Mouse (Mus musculus): ENCODE results near the gene Olfr432. TPM values are rescaled to one million over a fixed set of nuclear protein-coding genes. Genes with fewer than 3 reads are reported as not detected.

Gene Olfr432
- polyA plus RNA-seq (2012; ENCODE audit: low replicate concordance): 0.12 TPM in 1 of 2 replicates, not detected in the other

DNA sequence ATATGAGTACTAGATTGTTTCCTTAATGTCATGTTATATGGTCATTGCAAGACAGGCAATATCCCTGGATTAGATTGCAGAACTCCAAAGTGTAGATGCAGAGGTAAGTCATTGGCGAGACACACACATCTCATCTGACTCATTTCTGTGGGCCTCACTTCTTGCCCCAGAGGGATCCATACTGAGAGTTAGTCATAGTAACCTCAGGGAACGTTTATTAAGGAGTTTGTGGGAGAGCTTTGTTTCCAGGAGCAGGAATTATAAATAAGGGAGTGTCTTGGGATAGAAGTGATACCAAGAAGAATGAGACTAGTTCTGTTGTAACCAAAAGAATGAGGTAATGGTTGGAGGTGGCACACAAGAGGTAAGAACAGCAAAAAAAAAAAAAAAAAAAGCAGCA lies at the start of gene Olfr432:
Gene Olfr432 (plus strand): TSS at position 313 of the 400 bp plus-strand sequence.

DNA sequence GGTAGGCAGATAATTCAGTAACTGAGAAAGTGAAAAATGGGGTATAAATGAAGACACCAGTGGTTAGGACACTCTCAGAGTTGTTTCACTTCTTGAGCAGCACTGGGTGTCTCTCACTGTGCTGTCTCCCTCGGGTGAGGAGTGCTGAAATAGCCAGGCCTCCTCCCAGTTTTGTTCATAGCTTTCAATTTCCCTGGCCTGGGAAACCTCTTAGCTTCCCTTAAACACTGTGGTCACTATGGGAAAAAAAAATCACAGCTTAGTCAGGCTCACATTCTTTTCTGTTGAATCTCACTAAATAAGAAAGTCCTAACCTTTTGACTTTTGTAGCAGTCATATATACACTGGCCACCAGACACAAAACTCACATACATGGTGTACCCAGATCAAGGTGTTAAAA lies 17.3 kb upstream of the Olfr432 start, which contains the start of gene Ifi205:
Gene Ifi205 (minus strand): TSS at position 113 of the 400 bp plus-strand sequence.

DNA sequence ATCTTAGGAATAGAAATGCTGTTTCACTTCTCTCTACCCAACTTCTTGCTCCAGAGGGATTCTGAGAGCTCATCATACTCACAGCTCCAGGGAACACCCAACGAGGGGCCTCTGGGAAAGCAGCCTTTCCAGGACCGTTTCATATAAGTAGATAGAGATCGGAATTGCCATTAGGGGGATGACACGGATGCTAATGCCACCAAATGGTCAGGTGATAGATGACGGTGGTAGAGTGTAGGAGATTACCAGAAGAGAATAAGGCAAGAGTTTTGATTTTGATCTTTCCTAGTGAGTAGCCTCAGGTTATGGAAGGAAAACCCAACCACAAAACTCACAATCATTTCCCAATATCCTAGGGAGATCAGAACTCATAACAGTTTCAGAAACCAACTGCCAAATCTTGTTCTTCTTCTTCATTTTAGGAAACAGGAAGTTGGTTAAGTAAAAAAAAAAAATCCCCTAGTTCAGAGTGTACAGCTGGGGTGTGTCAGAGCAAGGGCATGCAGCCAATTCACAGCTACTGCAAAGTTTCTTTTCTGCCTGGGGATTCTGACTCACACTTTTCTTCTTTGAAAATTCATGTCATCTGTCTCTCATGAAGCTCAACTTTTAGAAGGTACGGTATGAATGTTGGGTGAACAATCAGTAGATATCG lies 8.4 kb upstream of the Olfr432 start, which contains the start of gene Olfr433:
Gene Olfr433 (plus strand): TSS at position 183 of the 655 bp plus-strand sequence.

DNA sequence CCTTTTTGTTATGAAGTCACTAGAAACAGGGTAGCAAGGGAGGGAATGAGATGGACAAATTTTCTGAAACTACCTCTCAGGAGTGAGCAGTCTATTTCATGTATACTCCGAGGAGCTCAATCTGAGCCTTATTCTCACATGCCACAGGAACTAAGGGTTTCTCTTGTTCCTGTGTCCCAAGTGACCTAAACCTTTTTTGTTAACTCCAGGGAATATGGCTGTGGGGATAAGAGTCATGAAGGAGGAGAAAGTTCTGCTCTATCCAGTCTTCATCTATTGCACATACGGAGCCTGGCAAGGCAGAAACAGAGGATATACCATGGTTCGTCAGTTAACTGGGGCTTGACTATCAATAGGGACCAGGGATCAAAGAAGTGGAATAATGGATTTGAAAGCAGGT lies 17.3 kb downstream of the Olfr432 start, which contains the start of gene Olfr430:
Gene Olfr430 (plus strand): TSS at position 301 of the 400 bp plus-strand sequence.

DNA sequence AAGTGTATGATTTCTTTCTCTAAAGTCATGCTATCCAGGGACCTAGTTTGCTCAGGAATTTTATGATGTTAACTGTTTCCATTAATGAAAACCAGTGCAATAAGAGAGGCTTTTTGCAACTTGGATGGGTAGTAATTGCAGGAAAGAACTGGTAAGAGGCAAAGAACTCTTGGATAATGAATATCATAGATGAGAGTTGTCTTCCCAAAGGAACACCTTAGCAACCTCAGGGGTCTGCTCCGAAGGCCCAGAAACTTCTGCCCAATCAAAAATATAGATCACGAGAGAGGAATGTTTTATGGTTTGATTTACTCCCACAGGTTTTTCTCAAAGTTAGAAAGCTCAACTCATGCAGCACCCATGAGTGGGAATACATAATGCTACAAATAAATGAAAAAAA lies 35.0 kb downstream of the Olfr432 start, which contains the start of gene Olfr429:
Gene Olfr429 (plus strand): TSS at position 301 of the 400 bp plus-strand sequence.

DNA sequence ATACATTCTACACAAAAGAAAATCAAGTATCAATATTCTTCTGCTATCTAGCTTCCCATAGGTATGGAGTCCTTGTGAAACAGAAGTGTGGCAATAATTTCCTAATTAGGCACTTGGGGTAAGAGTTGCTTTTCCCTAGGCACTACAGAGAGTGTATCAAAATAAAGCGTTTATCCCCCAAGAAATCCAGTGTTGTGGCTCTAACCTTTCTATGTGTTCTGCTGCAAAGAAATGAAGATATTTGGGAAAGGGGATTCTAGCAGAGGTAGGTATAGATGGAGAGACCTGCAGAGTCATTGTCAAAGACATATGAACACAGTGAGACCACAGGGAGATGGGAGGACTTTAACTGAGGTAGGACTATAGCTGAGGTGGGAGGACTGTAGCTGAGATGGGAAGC lies 47.6 kb downstream of the Olfr432 start, which contains the start of gene Olfr427:
Gene Olfr427 (plus strand): TSS at position 301 of the 400 bp plus-strand sequence.

Other genes starting within 250 kb of the Olfr432 start
- 0.35 and 0.53 TPM in 2 replicates for gene Ifi211, start 136.2 kb upstream of the Olfr432 start, polyA plus RNA-seq (2012; ENCODE audit: low replicate concordance)
- gene Mndal, start 106.7 kb upstream of the Olfr432 start, polyA plus RNA-seq (2012; ENCODE audit: low replicate concordance): 35.2 and 52.3 TPM in 2 replicates
- 8.9 and 20.8 TPM in 2 replicates for gene Ifi203, start 106.5 kb upstream of the Olfr432 start, polyA plus RNA-seq (2012; ENCODE audit: low replicate concordance)
- 0.44 TPM in 1 of 2 replicates, not detected in the other for gene Ifi202b, start 66.5 kb upstream of the Olfr432 start, polyA plus RNA-seq (2012; ENCODE audit: low replicate concordance)
- gene Ifi205, start 17.4 kb upstream of the Olfr432 start, polyA plus RNA-seq (2012; ENCODE audit: low replicate concordance): 2.0 and 2.1 TPM in 2 replicates
- 0.15 and 0.42 TPM in 2 replicates for gene Olfr433, start 8.5 kb upstream of the Olfr432 start, polyA plus RNA-seq (2012; ENCODE audit: low replicate concordance)
- gene Olfr430, start 17.4 kb downstream of the Olfr432 start, polyA plus RNA-seq (2012; ENCODE audit: low replicate concordance): not detected in 2 replicates
- not detected in 2 replicates for gene Olfr429, start 35.1 kb downstream of the Olfr432 start, polyA plus RNA-seq (2012; ENCODE audit: low replicate concordance)
- not detected in 2 replicates for gene Olfr427, start 47.7 kb downstream of the Olfr432 start, polyA plus RNA-seq (2012; ENCODE audit: low replicate concordance)
- gene Olfr231, start 72.0 kb downstream of the Olfr432 start, polyA plus RNA-seq (2012; ENCODE audit: low replicate concordance): not detected in 2 replicates
- gene Olfr424, start 82.3 kb downstream of the Olfr432 start, polyA plus RNA-seq (2012; ENCODE audit: low replicate concordance): not detected in 2 replicates
- gene Olfr420, start 106.4 kb downstream of the Olfr432 start, polyA plus RNA-seq (2012; ENCODE audit: low replicate concordance): not detected in 2 replicates
- gene Spta1, start 123.6 kb downstream of the Olfr432 start, polyA plus RNA-seq (2012; ENCODE audit: low replicate concordance): 0.08 and 3.7 TPM in 2 replicates
- gene Olfr419, start 202.9 kb downstream of the Olfr432 start, polyA plus RNA-seq (2012; ENCODE audit: low replicate concordance): not detected in 2 replicates